Mouse (Mus musculus): ENCODE measurements around the gene Gm36210. TPM values are rescaled to one million over a fixed set of nuclear protein-coding genes. Genes with fewer than 3 reads are reported as not detected.

The Gm36210 gene
- polyA plus RNA-seq, 2 experiments, result 0.02 TPM; not detected in 1

- H3K27ac ChIP-seq, result no peak overlapping the region
- no peak overlapping the region for H3K9ac ChIP-seq (replicated peaks)
- no peak for DNase-seq (ENCODE audit: low read depth in 3 of 3, low spot score in 3 of 3)
- TF ChIP-seq EP300 (IDR thresholded peaks at IDR 0.05; ENCODE audit: low read depth) (no peak), CTCF (IDR thresholded peaks at IDR 0.05; ENCODE audit: low read depth) (no peak)
- no peak overlapping the region for H3K4me2 ChIP-seq (ENCODE audit: low read depth)
- no peak for ATAC-seq (ENCODE audit: insufficient read depth)
- 51% methylated on average over 9 of the region's 9 CpGs for WGBS (ENCODE audit: insufficient replicate concordance)
- no peaks in the 10 kb centered on the region for H3K9me3 ChIP-seq (ENCODE audit: control insufficient read depth, low read length)
- H3K4me3 ChIP-seq (ENCODE audit: insufficient read depth in 1 of 2, low read depth in 2 of 2, low read length in 2 of 2), result no peak overlapping the region
- no peaks in the 10 kb centered on the region for H3K4me1 ChIP-seq (replicated peaks; ENCODE audit: control insufficient read depth in 2 of 2, insufficient read depth in 2 of 2, low read length in 1 of 2)
- H3K36me3 ChIP-seq (replicated peaks; ENCODE audit: control insufficient read depth, insufficient read depth, low read depth), result no peaks in the 10 kb centered on the region
- H3K27me3 ChIP-seq (ENCODE audit: control insufficient read depth, insufficient read depth, low read length), result peaks cover 19% of the 10 kb centered on the region
Measured at GRCm38 (mm10) chr7:4849372-4849771, 56.9 kb downstream of the Gm36210 start.

Other genes starting within 250 kb of the Gm36210 start
Only the 30 nearest of the 34 such genes appear.
- gene Brsk1, start 215.9 kb downstream of the Gm36210 start, polyA plus RNA-seq (2012; rRNA removed), result 0.39 and 0.54 TPM in 2 replicates
- not detected in 2 replicates for gene Brsk1, start 215.9 kb downstream of the Gm36210 start, polyA plus RNA-seq (2014; fragmentation: Nextera tagmentation; extraction: Ambion mirVana)
- 0.31 TPM in 2 replicates for gene Tmem150b, start 181.3 kb downstream of the Gm36210 start, polyA plus RNA-seq (2012; rRNA removed)
- gene Tmem150b, start 181.3 kb downstream of the Gm36210 start, polyA plus RNA-seq (2014; fragmentation: Nextera tagmentation; extraction: Ambion mirVana), result 0.18 TPM in 1 of 2 replicates, not detected in the other
- 75.7 and 78.7 TPM in 2 replicates for gene Kmt5c, start 166.4 kb downstream of the Gm36210 start, polyA plus RNA-seq (2012; rRNA removed)
- gene Kmt5c, start 166.4 kb downstream of the Gm36210 start, polyA plus RNA-seq (2014; fragmentation: Nextera tagmentation; extraction: Ambion mirVana), result 37.8 and 44.7 TPM in 2 replicates
- 111 and 119 TPM in 2 replicates for gene Cox6b2, start 153.4 kb downstream of the Gm36210 start, polyA plus RNA-seq (2012; rRNA removed)
- gene Cox6b2, start 153.4 kb downstream of the Gm36210 start, polyA plus RNA-seq (2014; fragmentation: Nextera tagmentation; extraction: Ambion mirVana), result 81.9 and 88.1 TPM in 2 replicates
- not detected in 2 replicates for gene Fam71e2, start 135.2 kb downstream of the Gm36210 start, polyA plus RNA-seq (2012; rRNA removed)
- gene Fam71e2, start 135.2 kb downstream of the Gm36210 start, polyA plus RNA-seq (2014; fragmentation: Nextera tagmentation; extraction: Ambion mirVana), result not detected in 2 replicates
- 0.03 and 0.09 TPM in 2 replicates for gene Il11, start 123.7 kb downstream of the Gm36210 start, polyA plus RNA-seq (2012; rRNA removed)
- not detected in 2 replicates for gene Il11, start 123.7 kb downstream of the Gm36210 start, polyA plus RNA-seq (2014; fragmentation: Nextera tagmentation; extraction: Ambion mirVana)
- not detected in 2 replicates for gene Tmem190, start 123.6 kb downstream of the Gm36210 start, polyA plus RNA-seq (2012; rRNA removed)
- gene Tmem190, start 123.6 kb downstream of the Gm36210 start, polyA plus RNA-seq (2014; fragmentation: Nextera tagmentation; extraction: Ambion mirVana), result not detected in 2 replicates
- 7.5 and 8.2 TPM in 2 replicates for gene Tmem238, start 116.9 kb downstream of the Gm36210 start, polyA plus RNA-seq (2012; rRNA removed)
- 5.4 and 5.8 TPM in 2 replicates for gene Tmem238, start 116.9 kb downstream of the Gm36210 start, polyA plus RNA-seq (2014; fragmentation: Nextera tagmentation; extraction: Ambion mirVana)
- 237 and 307 TPM in 2 replicates for gene Rpl28, start 113.6 kb downstream of the Gm36210 start, polyA plus RNA-seq (2012; rRNA removed)
- gene Rpl28, start 113.6 kb downstream of the Gm36210 start, polyA plus RNA-seq (2014; fragmentation: Nextera tagmentation; extraction: Ambion mirVana), result 185 and 186 TPM in 2 replicates
- 186 and 265 TPM in 2 replicates for gene Ube2s, start 93.9 kb downstream of the Gm36210 start, polyA plus RNA-seq (2012; rRNA removed)
- 295 and 316 TPM in 2 replicates for gene Ube2s, start 93.9 kb downstream of the Gm36210 start, polyA plus RNA-seq (2014; fragmentation: Nextera tagmentation; extraction: Ambion mirVana)
- 0.01 and 0.14 TPM in 2 replicates for gene Shisa7, start 61.8 kb downstream of the Gm36210 start, polyA plus RNA-seq (2012; rRNA removed)
- gene Shisa7, start 61.8 kb downstream of the Gm36210 start, polyA plus RNA-seq (2014; fragmentation: Nextera tagmentation; extraction: Ambion mirVana), result not detected in 2 replicates
- 1.6 and 2.4 TPM in 2 replicates for gene Isoc2b, start 36.3 kb downstream of the Gm36210 start, polyA plus RNA-seq (2012; rRNA removed)
- gene Isoc2b, start 36.3 kb downstream of the Gm36210 start, polyA plus RNA-seq (2014; fragmentation: Nextera tagmentation; extraction: Ambion mirVana), result 2.8 and 3.8 TPM in 2 replicates
- gene Isoc2a, start 29.4 kb downstream of the Gm36210 start, polyA plus RNA-seq (2012; rRNA removed), result 6.6 and 6.7 TPM in 2 replicates
- 0.56 and 0.86 TPM in 2 replicates for gene Isoc2a, start 29.4 kb downstream of the Gm36210 start, polyA plus RNA-seq (2014; fragmentation: Nextera tagmentation; extraction: Ambion mirVana)
- gene Zfp628, start 8.7 kb upstream of the Gm36210 start, polyA plus RNA-seq (2012; rRNA removed), result 2.9 and 3.7 TPM in 2 replicates
- gene Zfp628, start 8.7 kb upstream of the Gm36210 start, polyA plus RNA-seq (2014; fragmentation: Nextera tagmentation; extraction: Ambion mirVana), result 1.5 and 1.6 TPM in 2 replicates
- 0.38 and 0.39 TPM in 2 replicates for gene Nat14, start 15.5 kb upstream of the Gm36210 start, polyA plus RNA-seq (2012; rRNA removed)
- gene Nat14, start 15.5 kb upstream of the Gm36210 start, polyA plus RNA-seq (2014; fragmentation: Nextera tagmentation; extraction: Ambion mirVana), result 0.10 and 0.11 TPM in 2 replicates
- gene Ssc5d, start 19.3 kb upstream of the Gm36210 start, polyA plus RNA-seq (2012; rRNA removed), result 0.12 and 0.14 TPM in 2 replicates
- 0.03 and 0.09 TPM in 2 replicates for gene Ssc5d, start 19.3 kb upstream of the Gm36210 start, polyA plus RNA-seq (2014; fragmentation: Nextera tagmentation; extraction: Ambion mirVana)
- gene Sbk2, start 57.9 kb upstream of the Gm36210 start, polyA plus RNA-seq (2012; rRNA removed), result 0.01 and 0.02 TPM in 2 replicates
- gene Sbk2, start 57.9 kb upstream of the Gm36210 start, polyA plus RNA-seq (2014; fragmentation: Nextera tagmentation; extraction: Ambion mirVana), result not detected in 2 replicates
- gene Sbk3, start 64.7 kb upstream of the Gm36210 start, polyA plus RNA-seq (2012; rRNA removed), result not detected in 2 replicates
- not detected in 2 replicates for gene Sbk3, start 64.7 kb upstream of the Gm36210 start, polyA plus RNA-seq (2014; fragmentation: Nextera tagmentation; extraction: Ambion mirVana)
- 6.7 and 11.2 TPM in 2 replicates for gene Zfp579, start 89.6 kb upstream of the Gm36210 start, polyA plus RNA-seq (2012; rRNA removed)
- gene Zfp579, start 89.6 kb upstream of the Gm36210 start, polyA plus RNA-seq (2014; fragmentation: Nextera tagmentation; extraction: Ambion mirVana), result 2.8 and 4.0 TPM in 2 replicates
- 9.1 and 9.5 TPM in 2 replicates for gene Zfp524, start 107.9 kb upstream of the Gm36210 start, polyA plus RNA-seq (2012; rRNA removed)
- 8.9 TPM in 2 replicates for gene Zfp524, start 107.9 kb upstream of the Gm36210 start, polyA plus RNA-seq (2014; fragmentation: Nextera tagmentation; extraction: Ambion mirVana)
- gene Fiz1, start 108.2 kb upstream of the Gm36210 start, polyA plus RNA-seq (2012; rRNA removed), result 12.1 and 14.1 TPM in 2 replicates
- 10.7 and 13.2 TPM in 2 replicates for gene Fiz1, start 108.2 kb upstream of the Gm36210 start, polyA plus RNA-seq (2014; fragmentation: Nextera tagmentation; extraction: Ambion mirVana)
- 0.03 and 0.10 TPM in 2 replicates for gene Gm44973, start 109.0 kb upstream of the Gm36210 start, polyA plus RNA-seq (2012; rRNA removed)
- 1.6 and 1.9 TPM in 2 replicates for gene Gm44973, start 109.0 kb upstream of the Gm36210 start, polyA plus RNA-seq (2014; fragmentation: Nextera tagmentation; extraction: Ambion mirVana)
- gene Zfp865, start 113.9 kb upstream of the Gm36210 start, polyA plus RNA-seq (2012; rRNA removed), result 6.4 and 7.6 TPM in 2 replicates
- gene Zfp865, start 113.9 kb upstream of the Gm36210 start, polyA plus RNA-seq (2014; fragmentation: Nextera tagmentation; extraction: Ambion mirVana), result 0.98 and 1.0 TPM in 2 replicates
- 0.49 and 0.64 TPM in 2 replicates for gene Ccdc106, start 114.0 kb upstream of the Gm36210 start, polyA plus RNA-seq (2012; rRNA removed)
- 0.24 and 0.35 TPM in 2 replicates for gene Ccdc106, start 114.0 kb upstream of the Gm36210 start, polyA plus RNA-seq (2014; fragmentation: Nextera tagmentation; extraction: Ambion mirVana)
- gene 4632433K11Rik, start 127.6 kb upstream of the Gm36210 start, polyA plus RNA-seq (2012; rRNA removed), result not detected in 2 replicates
- not detected in 2 replicates for gene 4632433K11Rik, start 127.6 kb upstream of the Gm36210 start, polyA plus RNA-seq (2014; fragmentation: Nextera tagmentation; extraction: Ambion mirVana)
- gene Zfp784, start 131.9 kb upstream of the Gm36210 start, polyA plus RNA-seq (2012; rRNA removed), result 0.90 and 0.96 TPM in 2 replicates
- gene Zfp784, start 131.9 kb upstream of the Gm36210 start, polyA plus RNA-seq (2014; fragmentation: Nextera tagmentation; extraction: Ambion mirVana), result 0.86 and 1.0 TPM in 2 replicates
- 1.4 and 1.7 TPM in 2 replicates for gene Zfp580, start 145.0 kb upstream of the Gm36210 start, polyA plus RNA-seq (2012; rRNA removed)
- 1.6 and 1.8 TPM in 2 replicates for gene Zfp580, start 145.0 kb upstream of the Gm36210 start, polyA plus RNA-seq (2014; fragmentation: Nextera tagmentation; extraction: Ambion mirVana)
- gene U2af2, start 155.6 kb upstream of the Gm36210 start, polyA plus RNA-seq (2012; rRNA removed), result 110 and 132 TPM in 2 replicates
- gene U2af2, start 155.6 kb upstream of the Gm36210 start, polyA plus RNA-seq (2014; fragmentation: Nextera tagmentation; extraction: Ambion mirVana), result 52.2 and 60.2 TPM in 2 replicates
- gene Epn1, start 173.7 kb upstream of the Gm36210 start, polyA plus RNA-seq (2012; rRNA removed), result 54.4 and 57.5 TPM in 2 replicates
- gene Epn1, start 173.7 kb upstream of the Gm36210 start, polyA plus RNA-seq (2014; fragmentation: Nextera tagmentation; extraction: Ambion mirVana), result 45.4 and 56.7 TPM in 2 replicates
- not detected in 2 replicates for gene Rfpl4, start 210.4 kb upstream of the Gm36210 start, polyA plus RNA-seq (2012; rRNA removed)
- not detected in 2 replicates for gene Rfpl4, start 210.4 kb upstream of the Gm36210 start, polyA plus RNA-seq (2014; fragmentation: Nextera tagmentation; extraction: Ambion mirVana)

Data from liver, embryonic 14.5 days (tissue).